Mouse (Mus musculus): ENCODE results near the gene Nfam1.

DNA sequence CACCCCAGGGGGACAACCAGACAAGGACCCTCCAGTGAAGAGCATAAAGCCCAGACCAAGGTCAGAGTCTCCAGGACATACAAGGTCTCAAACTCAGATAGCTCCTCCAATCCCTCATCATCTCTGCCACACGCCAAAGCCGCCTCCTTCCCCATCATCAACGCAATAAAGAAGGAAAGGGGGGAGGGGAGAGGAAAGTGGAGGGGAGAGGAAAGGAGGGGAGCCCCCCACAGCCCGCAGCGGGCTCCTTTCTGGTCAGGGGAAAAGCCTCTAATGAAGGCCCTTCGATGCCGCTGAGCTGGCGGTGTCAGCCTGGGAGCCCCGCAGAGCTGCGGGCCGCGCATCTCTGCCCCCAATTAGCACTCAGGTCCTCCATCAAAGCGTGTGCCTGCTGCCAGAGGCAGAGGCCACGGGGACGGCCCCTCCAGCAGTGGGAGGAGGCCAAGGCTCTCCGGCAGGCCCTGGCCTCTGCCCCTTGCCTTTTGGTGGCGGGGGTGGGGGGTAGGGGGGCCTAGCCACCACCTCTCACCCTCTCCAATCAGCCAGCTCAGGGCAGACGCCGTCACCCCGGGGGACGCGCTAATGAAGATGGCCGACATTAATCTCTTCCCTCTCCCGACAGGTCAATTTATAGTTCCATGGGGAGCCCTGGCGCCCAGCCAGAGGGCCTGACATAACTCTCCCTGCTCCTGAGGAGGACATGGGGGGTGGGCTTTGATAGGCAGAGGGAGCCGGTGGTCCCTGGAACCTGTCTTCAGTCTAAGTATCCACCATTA lies 72.1 kb downstream of the Nfam1 start:
- TF ChIP-seq CTCF (IDR thresholded peaks at IDR 0.05) (no peak), EP300 (IDR thresholded peaks at IDR 0.05) (no peak)

All from lung, postnatal 0 days (tissue).